Mouse (Mus musculus): ENCODE results near the gene Kansl1. TPM values are rescaled to one million over a fixed set of nuclear protein-coding genes. Genes with fewer than 3 reads are reported as not detected.

Kansl1 gene
- polyA plus RNA-seq, 1 experiment from 2014 or later = 4.1 TPM

GRCm38 (mm10) chr11:104303088-104303960 lies 165.3 kb downstream of the Kansl1 start:
- 52% methylated on average over 8 of the region's 8 CpGs for WGBS (ENCODE audit: insufficient replicate concordance)
- Histone ChIP-seq H3K9ac (replicated peaks) (no peak overlapping the region), H3K36me3 (replicated peaks; ENCODE audit: insufficient read depth, low read length) (no peaks in the 10 kb centered on the region), H3K9me3 (ENCODE audit: low read length) (no peaks in the 10 kb centered on the region), H3K4me3 (ENCODE audit: low read depth, low read length) (no peak overlapping the region), H3K27me3 (ENCODE audit: insufficient read depth, low read length) (no peaks in the 10 kb centered on the region), H3K4me1 (ENCODE audit: insufficient read depth) (no peaks in the 10 kb centered on the region), H3K4me2 (ENCODE audit: low read depth, low read length) (no peak overlapping the region), H3K27ac (ENCODE audit: low read depth) (no peak overlapping the region)
- ATAC-seq (no peak), DNase-seq (no peak)
- TF ChIP-seq EP300 (IDR thresholded peaks at IDR 0.05; ENCODE audit: low read depth) (no peak), CTCF (IDR thresholded peaks at IDR 0.05; ENCODE audit: low read depth) (no peak)

GRCm38 (mm10) chr11:104302628-104303027 lies 166.0 kb downstream of the Kansl1 start:
- no peak overlapping the region for H3K4me2 ChIP-seq (ENCODE audit: low read depth, low read length)

GRCm38 (mm10) chr11:104297671-104298070 lies 171.0 kb downstream of the Kansl1 start:
- peaks cover 12% of the 10 kb centered on the region for H3K4me1 ChIP-seq (ENCODE audit: insufficient read depth)

More at GRCm38 (mm10) chr11:104302628-104303027, 166.0 kb downstream of the Kansl1 start:
- WGBS (ENCODE audit: insufficient replicate concordance) = 52% methylated on average over 12 of the region's 12 CpGs
- Histone ChIP-seq H3K9ac (replicated peaks) (no peak overlapping the region), H3K27ac (ENCODE audit: low read depth) (no peak overlapping the region), H3K4me3 (ENCODE audit: low read depth, low read length) (no peak overlapping the region), H3K27me3 (ENCODE audit: insufficient read depth, low read length) (no peaks in the 10 kb centered on the region), H3K9me3 (ENCODE audit: low read length) (no peaks in the 10 kb centered on the region), H3K4me1 (ENCODE audit: insufficient read depth) (no peaks in the 10 kb centered on the region), H3K36me3 (replicated peaks; ENCODE audit: insufficient read depth, low read length) (no peaks in the 10 kb centered on the region)
- ATAC-seq (no peak), DNase-seq (no peak)
- TF ChIP-seq CTCF (IDR thresholded peaks at IDR 0.05; ENCODE audit: low read depth) (no peak), EP300 (IDR thresholded peaks at IDR 0.05; ENCODE audit: low read depth) (no peak)

GRCm38 (mm10) chr11:104295656-104296055 lies 173.0 kb downstream of the Kansl1 start:
- Histone ChIP-seq H3K36me3 (replicated peaks; ENCODE audit: insufficient read depth, low read length) (no peaks in the 10 kb centered on the region), H3K27me3 (ENCODE audit: insufficient read depth, low read length) (no peaks in the 10 kb centered on the region), H3K4me2 (ENCODE audit: low read depth, low read length) (no peak overlapping the region), H3K27ac (ENCODE audit: low read depth) (no peak overlapping the region), H3K9ac (replicated peaks) (no peak overlapping the region), H3K4me3 (ENCODE audit: low read depth, low read length) (no peak overlapping the region), H3K9me3 (ENCODE audit: low read length) (no peaks in the 10 kb centered on the region), H3K4me1 (ENCODE audit: insufficient read depth) (peaks cover 14% of the 10 kb centered on the region)
- no peak for DNase-seq
- no peak for TF ChIP-seq EP300 (IDR thresholded peaks at IDR 0.05; ENCODE audit: low read depth)
- no peak for TF ChIP-seq CTCF (IDR thresholded peaks at IDR 0.05; ENCODE audit: low read depth)
- no peak for ATAC-seq
- 26% methylated on average over 6 of the region's 6 CpGs for WGBS (ENCODE audit: insufficient replicate concordance)

More at GRCm38 (mm10) chr11:104297671-104298070, 171.0 kb downstream of the Kansl1 start:
- 92% methylated on average over 3 of the region's 3 CpGs for WGBS (ENCODE audit: insufficient replicate concordance)
- H3K4me2 ChIP-seq (ENCODE audit: low read depth, low read length) = no peak overlapping the region
- no peaks in the 10 kb centered on the region for H3K27me3 ChIP-seq (ENCODE audit: insufficient read depth, low read length)
- no peak for DNase-seq
- TF ChIP-seq EP300 (IDR thresholded peaks at IDR 0.05; ENCODE audit: low read depth) (no peak), CTCF (IDR thresholded peaks at IDR 0.05; ENCODE audit: low read depth) (no peak)
- H3K9ac ChIP-seq (replicated peaks) = no peak overlapping the region
- no peak for ATAC-seq
- no peak overlapping the region for H3K4me3 ChIP-seq (ENCODE audit: low read depth, low read length)
- H3K27ac ChIP-seq (ENCODE audit: low read depth) = no peak overlapping the region
- no peaks in the 10 kb centered on the region for H3K9me3 ChIP-seq (ENCODE audit: low read length)
- no peaks in the 10 kb centered on the region for H3K36me3 ChIP-seq (replicated peaks; ENCODE audit: insufficient read depth, low read length)

- Histone ChIP-seq H3K4me3 (ENCODE audit: low read depth, low read length) (no peak overlapping the region), H3K4me1 (ENCODE audit: insufficient read depth) (peaks cover 14% of the 10 kb centered on the region), H3K9me3 (ENCODE audit: low read length) (no peaks in the 10 kb centered on the region), H3K9ac (replicated peaks) (no peak overlapping the region), H3K4me2 (ENCODE audit: low read depth, low read length) (no peak overlapping the region), H3K36me3 (replicated peaks; ENCODE audit: insufficient read depth, low read length) (no peaks in the 10 kb centered on the region), H3K27ac (ENCODE audit: low read depth) (no peak overlapping the region), H3K27me3 (ENCODE audit: insufficient read depth, low read length) (no peaks in the 10 kb centered on the region)
- TF ChIP-seq EP300 (IDR thresholded peaks at IDR 0.05; ENCODE audit: low read depth) = no peak
- ATAC-seq = no peak
- WGBS (ENCODE audit: insufficient replicate concordance) = 48% methylated on average over 5 of the region's 5 CpGs
- DNase-seq = no peak
These were observed 173.5 kb downstream of the Kansl1 start for GRCm38 (mm10) chr11:104295145-104295544.

- peak overlapping the region; percentile 27; the same call in 1 of the 2 replicates for H3K9ac ChIP-seq (replicated peaks)
- WGBS (ENCODE audit: insufficient replicate concordance) = 37% methylated on average over 9 of the region's 9 CpGs
These were observed 175.4 kb downstream of the Kansl1 start for GRCm38 (mm10) chr11:104293241-104293640.

More at GRCm38 (mm10) chr11:104293241-104293640, 175.4 kb downstream of the Kansl1 start:
- Histone ChIP-seq H3K9me3 (ENCODE audit: low read length) (no peaks in the 10 kb centered on the region), H3K36me3 (replicated peaks; ENCODE audit: insufficient read depth, low read length) (no peaks in the 10 kb centered on the region), H3K4me1 (ENCODE audit: insufficient read depth) (peaks cover 14% of the 10 kb centered on the region), H3K4me3 (ENCODE audit: low read depth, low read length) (no peak overlapping the region), H3K27me3 (ENCODE audit: insufficient read depth, low read length) (no peaks in the 10 kb centered on the region), H3K4me2 (ENCODE audit: low read depth, low read length) (peak overlapping the region; percentile 34), H3K27ac (ENCODE audit: low read depth) (peak overlapping the region; percentile 39; the same call in 1 of the 2 replicates)
- DNase-seq = peak; percentile 57
- no peak for TF ChIP-seq CTCF (IDR thresholded peaks at IDR 0.05; ENCODE audit: low read depth)
- peak; percentile 88 for TF ChIP-seq EP300 (IDR thresholded peaks at IDR 0.05; ENCODE audit: low read depth)
- peak; percentile 87 for ATAC-seq

Measured in liver, postnatal 0 days (tissue).